Mouse (Mus musculus) heart, adult 8-10 months (tissue): ENCODE results near the gene Mblac2. TPM values are rescaled to one million over a fixed set of nuclear protein-coding genes. Genes with fewer than 3 reads are reported as not detected.

ENCODE experiments used
- DNase-seq: peaks from one replicate; pipeline ENCODE4 v3.0.0; 2022; ENCODE audit warnings: low spot score
- total RNA-seq, 4 experiments: library from RNA; stranded (reverse); gene quantifications; 2 replicates each; pipeline ENCODE4 v1.2.4; 2022

Gene Mblac2
- total RNA-seq, 4 experiments from 2014 or later = 4.8 to 7.6 (median 6.3) TPM

DNA sequence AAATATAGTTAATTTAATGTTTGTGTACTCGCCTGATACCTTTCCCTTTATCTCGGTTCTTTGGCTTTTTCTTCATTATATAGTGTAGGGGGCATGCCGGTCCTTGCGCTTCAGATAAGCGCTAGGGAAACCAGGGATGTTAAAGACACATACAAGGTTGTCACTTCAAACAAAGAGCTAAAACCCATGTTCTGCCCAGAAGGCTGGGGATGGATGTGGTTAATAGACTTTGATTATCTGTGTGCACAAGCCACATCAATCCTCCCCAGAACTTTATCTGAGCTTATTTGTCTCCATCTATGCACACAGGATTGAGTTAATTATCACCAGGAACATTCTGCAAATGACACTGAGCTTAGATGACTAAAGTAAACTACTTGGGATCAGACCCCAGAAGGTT is 25.5 kb downstream of the Mblac2 start:
- no peak for DNase-seq

- DNase-seq = no peak
These were observed 29.8 kb downstream of the Mblac2 start for GRCm38 (mm10) chr13:81740898-81741297.

GRCm38 (mm10) chr13:81743391-81744091 is 32.4 kb downstream of the Mblac2 start:
- no peak for DNase-seq

- no peak for DNase-seq
These were observed 32.9 kb downstream of the Mblac2 start for GRCm38 (mm10) chr13:81744092-81744396.

DNA sequence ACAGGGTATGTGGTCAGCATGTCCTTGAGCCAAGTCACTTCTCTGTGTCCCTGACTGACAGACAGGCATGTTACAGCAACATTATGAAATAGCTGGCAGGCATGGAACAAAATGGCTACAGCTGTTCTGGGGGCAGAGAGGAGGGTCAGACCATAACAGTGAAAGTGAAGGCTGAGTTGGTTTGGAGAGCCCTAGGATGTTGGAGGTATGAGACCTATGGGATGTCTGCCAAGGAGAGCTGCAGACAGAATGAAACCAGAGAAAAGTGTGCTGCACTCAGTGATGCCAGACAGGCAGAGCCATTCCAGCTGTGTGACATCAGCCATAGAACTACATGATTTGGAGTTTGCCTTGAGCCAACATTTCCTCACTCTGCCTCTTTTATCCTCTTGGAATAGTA is 43.7 kb downstream of the Mblac2 start:
- DNase-seq = no peak

GRCm38 (mm10) chr13:81755324-81755723 is 44.2 kb downstream of the Mblac2 start:
- no peak for DNase-seq

DNA sequence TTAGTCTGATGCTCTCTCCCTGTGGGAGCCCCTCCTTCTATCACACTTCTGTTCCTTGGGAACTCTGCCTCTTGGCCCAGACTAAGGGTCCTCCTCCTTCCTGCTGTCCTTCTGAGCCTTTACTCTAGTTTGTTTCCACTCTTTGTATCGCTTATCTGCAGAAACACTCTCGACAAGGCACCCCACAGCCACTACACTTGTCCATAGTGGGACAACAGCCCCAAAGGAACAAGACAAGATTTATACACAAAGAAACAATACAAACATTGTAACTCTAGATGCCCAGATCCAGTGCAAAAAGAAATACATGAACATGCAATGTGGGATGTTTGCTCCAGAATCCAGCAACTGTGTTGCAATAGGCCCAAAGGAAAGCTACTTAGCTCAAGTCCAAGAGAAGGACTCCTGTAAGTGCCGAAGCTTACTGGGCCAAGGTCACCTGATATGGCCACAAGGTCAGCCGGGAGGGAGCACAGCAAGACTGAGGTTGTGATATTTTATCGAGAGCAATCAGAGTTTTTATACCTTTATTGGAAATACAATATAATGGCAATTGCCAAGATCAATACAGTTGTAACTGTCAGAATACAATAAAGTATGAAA is 46.0 kb downstream of the Mblac2 start:
- peak; percentile 13 for DNase-seq

DNA sequence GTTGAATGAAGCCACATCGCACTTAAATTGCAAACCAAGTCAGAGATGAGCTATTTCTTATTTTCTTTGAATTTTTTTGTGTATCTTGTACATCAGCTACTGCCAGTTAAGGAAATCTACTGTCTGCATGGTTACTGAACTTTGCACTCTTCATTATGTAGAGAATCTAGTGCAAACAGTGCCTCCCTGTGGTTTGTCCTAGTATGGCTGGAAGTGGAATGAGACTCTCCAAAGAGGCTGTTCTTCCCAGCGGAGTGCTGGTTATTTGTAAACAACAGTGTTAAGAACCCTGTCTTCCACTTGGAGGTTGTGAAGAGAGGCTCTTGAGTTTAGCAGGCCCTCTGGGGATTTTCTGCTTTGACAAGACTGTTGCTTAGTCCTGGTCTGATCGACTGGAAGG is 49.2 kb downstream of the Mblac2 start:
- DNase-seq = peak; percentile 20

DNA sequence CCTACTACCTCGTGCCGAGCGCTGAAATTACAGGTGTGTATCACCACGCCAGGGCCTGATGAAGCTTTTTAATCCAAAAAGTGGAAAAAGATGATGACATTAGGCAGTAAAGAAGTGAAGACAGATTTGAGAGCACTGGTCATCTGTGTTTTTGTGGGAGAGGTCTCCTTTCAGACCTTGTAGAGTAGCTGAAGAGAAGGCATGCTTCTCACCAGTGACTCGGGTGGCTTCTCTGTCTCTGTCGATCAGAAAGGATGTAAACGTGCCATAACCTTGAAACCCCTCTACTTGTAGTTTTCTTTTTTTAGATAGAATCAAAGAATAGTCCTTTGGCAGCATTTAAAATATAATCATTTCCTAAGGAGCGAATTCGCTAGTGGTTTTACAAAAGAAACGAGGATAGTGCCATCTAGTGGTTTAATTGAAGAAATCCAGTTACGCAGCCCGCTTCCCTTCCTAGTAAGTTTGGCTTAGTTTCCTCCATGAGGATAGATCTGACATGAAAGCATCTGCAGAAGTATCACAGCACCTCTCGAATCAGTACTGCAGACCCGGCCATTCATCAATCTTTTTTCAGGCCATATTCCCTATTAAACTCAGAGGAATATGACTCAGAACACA is 50.5 kb downstream of the Mblac2 start:
- peak; percentile 61 for DNase-seq

DNA sequence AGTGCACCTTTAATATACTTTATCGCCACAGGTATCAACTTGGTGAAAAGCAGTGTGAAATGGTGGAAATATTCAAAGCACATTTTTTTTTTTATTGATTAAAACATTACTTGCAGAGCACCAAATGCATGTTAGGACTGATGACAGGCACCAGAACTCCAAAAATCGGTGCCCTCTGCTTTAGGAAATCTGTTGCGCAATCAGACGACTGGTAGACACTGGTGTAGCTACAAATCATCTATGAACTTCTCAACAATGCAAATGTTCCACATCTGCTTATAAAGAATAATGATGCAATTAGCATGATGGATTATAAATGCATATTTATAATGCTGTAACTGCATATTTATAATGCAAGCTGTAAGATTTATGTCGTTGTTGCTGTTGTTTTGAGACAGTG is 53.0 kb downstream of the Mblac2 start:
- DNase-seq = no peak

DNA sequence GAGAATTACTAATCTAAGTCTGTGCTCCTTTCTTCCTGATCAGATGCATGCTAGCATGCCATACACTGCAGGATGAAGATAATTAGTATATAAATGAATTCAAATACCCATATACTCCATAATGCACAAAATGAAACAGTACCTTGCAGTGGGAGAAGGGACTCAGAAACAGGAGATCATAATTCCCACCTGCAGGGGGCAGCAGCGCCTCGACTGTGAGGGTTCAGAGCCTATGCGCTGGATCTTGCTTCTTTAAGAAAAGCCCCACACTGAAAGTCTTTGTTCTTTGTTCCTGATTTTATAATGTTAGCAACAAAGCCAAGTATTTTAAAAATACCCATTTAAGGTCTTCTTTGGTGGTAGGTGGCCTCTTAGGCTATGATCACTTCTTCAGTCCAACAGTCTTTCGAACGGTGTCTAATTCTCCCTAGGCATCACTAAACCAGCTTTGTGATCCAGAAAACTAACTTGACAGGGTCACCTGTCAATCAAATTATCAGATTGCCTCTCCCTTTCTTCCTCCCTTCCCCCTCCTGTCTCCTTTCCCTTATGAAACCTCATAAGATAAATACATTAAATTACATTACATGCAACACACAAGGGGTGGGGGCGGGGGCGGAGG is 56.0 kb downstream of the Mblac2 start:
- DNase-seq = peak; percentile 34

DNA sequence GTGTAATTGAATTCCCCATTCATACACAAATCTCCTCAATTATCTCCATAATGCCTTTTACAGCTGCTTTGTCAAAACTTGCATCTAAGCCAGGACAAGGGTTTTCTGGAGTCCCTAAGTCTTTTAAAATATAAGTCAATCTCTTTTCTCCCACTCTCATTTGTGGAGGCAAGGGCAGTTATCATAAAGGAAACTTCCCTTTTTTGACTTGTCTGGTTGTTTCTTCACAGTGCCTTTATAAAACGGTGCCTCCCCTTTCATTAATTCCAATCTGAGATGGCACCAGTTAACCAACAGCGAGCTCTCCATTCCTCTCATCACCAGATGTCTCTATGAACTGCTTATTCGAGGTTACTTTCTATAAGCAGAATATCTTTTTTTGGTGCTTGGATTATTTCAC is 65.1 kb downstream of the Mblac2 start:
- DNase-seq = no peak

GRCm38 (mm10) chr13:81782475-81782874 is 71.3 kb downstream of the Mblac2 start:
- DNase-seq = no peak

DNA sequence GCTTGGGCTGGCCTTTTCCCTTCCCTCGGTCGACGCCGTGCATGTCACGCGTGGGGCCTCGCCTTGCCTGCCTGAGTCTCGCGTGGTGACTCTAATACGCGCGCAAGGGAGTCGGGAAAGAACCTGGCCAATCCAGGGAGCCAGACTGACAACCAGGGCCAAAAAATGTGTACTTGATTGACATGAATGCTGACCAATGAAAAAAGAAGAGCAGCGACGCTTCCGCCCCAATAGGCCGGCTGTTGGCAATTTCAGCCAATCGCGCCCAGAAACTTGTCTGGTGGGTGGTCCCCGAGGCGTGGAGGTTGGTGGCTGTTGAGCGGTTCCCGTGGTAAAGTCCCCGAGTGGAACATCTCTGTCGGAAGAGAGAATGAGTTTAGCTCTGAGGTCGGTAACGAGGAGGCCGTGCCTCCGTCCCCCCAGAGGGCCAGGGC is 71.8 kb downstream of the Mblac2 start, which contains the start of gene Cetn3:
Gene Cetn3, plus strand, starts transcription at position 107 of the 434 bp plus-strand sequence.
- peak; percentile 96 for DNase-seq

GRCm38 (mm10) chr13:81783405-81784342 is 72.5 kb downstream of the Mblac2 start:
- peak; percentile 97 for DNase-seq

DNA sequence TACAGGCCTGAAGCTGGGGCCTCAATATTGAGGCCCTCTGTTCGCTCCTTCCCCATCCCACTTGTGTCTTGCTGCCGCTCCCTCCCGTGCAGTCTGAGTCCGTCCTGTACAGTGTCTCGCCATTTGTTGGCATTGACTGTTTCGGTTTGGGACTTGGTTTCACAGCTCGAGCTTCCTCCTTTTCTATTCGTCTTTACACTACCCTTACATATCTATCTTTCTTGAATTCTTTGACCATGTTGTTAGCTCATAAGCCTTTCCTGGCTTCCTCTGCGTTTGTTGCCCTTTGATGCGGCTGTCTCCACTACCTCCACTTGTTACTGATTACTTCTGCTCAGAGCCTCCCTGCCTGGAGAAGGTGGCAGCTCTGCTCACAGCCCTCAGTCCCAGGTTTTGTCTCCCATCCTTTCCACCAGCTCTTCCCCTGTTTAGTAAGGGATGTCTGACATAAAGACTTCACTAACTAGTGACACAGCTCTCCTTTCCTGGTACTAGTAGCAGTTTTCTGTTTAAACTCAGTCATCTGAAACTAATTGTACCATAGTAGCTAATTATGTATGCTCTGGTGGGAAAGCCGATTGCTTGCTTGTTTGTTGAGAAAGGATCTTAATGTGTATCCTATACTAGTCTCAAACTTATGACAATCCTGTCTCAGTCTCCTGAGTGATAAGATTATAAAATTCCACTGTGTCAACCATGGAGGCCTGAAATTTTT is 74.8 kb downstream of the Mblac2 start:
- DNase-seq = no peak

GRCm38 (mm10) chr13:81790160-81790559 is 79.0 kb downstream of the Mblac2 start:
- DNase-seq = no peak

GRCm38 (mm10) chr13:81791861-81792260 is 80.7 kb downstream of the Mblac2 start:
- no peak for DNase-seq

DNA sequence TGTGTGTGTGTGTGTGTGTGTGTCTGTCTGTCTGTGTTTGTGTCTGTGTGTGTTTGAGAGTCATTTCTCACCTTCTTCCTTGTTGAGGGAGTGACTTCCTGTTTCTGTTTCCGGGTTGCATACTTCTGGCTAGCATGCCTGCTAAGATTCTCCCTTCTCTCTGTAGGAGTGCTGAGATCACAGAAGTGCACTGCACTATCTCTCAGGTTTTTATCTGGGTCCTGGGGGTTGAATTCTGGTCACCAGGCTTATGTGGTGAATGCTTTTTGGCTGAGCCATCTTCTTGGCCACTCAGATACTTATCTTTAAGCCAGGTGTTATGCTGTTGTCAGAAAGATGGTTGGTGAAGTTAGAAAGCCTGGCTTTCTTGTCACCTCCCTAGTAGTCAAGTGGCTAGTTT is 82.7 kb downstream of the Mblac2 start:
- no peak for DNase-seq

DNA sequence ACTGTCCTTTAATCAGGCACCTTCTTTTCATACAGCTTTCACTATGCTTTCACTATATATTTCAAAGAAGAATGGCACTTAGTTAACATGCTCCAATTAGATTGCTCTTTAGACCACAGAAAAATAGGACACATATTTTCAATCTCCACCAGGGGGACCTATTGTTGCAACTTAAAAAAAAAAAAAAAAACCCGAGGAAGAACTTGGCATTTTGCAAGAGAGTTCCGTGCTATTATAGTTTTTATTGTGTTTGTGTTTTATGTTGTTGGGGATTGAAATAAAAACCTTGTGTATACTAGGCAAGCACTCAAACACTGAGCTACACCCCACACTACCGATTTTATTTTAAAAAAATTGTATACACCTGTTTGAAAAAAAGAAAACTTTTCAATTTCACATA is 90.0 kb downstream of the Mblac2 start:
- no peak for DNase-seq
